Mouse (Mus musculus) lung, embryonic 15.5 days (tissue): ENCODE results near the gene Cog6. TPM values are rescaled to one million over a fixed set of nuclear protein-coding genes. Genes with fewer than 3 reads are reported as not detected.

Experiments
- polyA plus RNA-seq: library from polyadenylated mRNA; unstranded; fragments of >200 nt; fragmentation: Nextera tagmentation; extraction: Ambion mirVana; gene quantifications from 2 replicates; pipeline ENCODE4 v1.2.1, GENCODE M21; 2015

Gene Cog6
- polyA plus RNA-seq, 1 experiment from 2014 or later, result 46.1 TPM

Other genes starting within 250 kb of the Cog6 start
- gene Lhfp, start 24.3 kb upstream of the Cog6 start, polyA plus RNA-seq, result 79.3 and 82.4 TPM in 2 replicates